Mouse (Mus musculus): Measurements from ENCODE around the gene Ubtd1. TPM values are rescaled to one million over a fixed set of nuclear protein-coding genes. Genes with fewer than 3 reads are reported as not detected.
A peak's percentile ranks its signal among the peaks of the same experiment; 100 is the strongest.

Ubtd1 gene
- polyA plus RNA-seq, 1 experiment, result 46.7 TPM

DNA sequence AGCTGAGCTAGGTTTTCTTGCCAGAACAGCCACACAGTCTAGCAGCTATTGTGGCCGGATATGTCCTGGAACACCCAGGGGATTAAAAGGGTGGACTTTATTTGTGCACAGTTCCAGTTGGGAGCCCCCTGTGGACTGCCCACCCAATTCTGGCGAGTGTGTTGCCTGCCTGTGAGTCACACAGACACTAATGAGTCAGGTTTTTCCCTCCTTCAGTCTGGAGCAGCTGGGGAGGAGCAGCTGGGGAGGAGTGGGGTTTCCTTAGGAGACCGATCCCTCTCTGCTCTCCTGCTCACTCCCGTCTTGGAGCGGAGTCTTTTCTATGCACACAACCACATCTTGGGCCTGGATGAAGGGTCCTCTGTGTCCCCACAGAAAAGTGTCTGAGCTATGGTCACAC lies 35.3 kb downstream of the Ubtd1 start:
- H3K27ac ChIP-seq (ENCODE audit: insufficient read depth, low read depth, low read length), result peak overlapping the region; percentile 80
- no peak for TF ChIP-seq POLR2A (IDR thresholded peaks at IDR 0.05; ENCODE audit: borderline replicate concordance, low read depth, low read length)
- no peak for TF ChIP-seq CTCF (IDR thresholded peaks at IDR 0.05; ENCODE audit: low read depth, low read length)
- H3K4me3 ChIP-seq (ENCODE audit: insufficient read depth, low read length), result peak overlapping the region; percentile 37; the same call in 1 of the 2 replicates
- peaks cover 54% of the 10 kb centered on the region for H3K4me1 ChIP-seq (ENCODE audit: control insufficient read depth, insufficient read depth, low read length)

DNA sequence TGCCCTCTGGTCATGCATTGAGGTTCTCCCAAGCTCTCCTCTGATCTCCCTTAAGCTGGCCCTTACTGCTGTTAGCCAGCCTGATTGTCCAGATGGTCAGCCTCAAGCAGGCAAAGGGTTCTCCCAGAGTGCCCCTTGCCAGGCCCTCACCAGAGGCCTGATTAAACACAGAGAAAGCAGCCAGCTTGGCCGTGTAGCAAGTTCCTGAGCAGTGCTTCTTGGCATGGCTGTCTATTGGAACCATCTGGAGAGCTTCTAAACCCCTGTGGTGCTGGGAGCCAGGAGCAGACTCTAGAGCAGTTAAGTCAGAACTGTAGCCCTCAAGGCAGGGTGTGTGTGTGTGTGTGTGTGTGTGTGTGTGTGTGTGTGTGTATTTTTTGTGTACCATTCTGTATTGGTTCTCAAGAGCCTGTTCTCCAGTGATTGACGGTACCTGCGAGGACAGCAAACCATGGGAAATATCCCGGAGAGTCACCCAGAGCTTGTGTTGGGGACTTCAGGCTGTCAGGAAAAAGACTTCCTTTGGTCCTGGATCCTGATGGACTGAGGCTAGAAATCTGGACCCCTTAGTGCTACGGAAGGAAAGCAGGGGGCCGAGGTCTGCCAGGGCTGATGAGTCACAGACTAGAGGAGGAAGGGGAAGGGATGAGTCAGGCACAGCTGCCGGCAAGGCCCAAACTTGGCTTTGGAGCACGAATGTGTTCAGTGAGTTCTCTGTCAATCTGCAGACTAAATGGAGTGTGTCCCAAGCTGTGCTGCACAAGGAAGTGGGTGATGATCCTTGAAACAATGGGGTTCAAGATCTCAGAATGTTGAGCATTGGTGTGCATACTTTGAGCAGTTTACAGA lies 36.1 kb downstream of the Ubtd1 start:
- Histone ChIP-seq H3K4me1 (ENCODE audit: control insufficient read depth, insufficient read depth, low read length) (peaks cover 61% of the 10 kb centered on the region), H3K27ac (ENCODE audit: insufficient read depth, low read depth, low read length) (peak overlapping the region; percentile 80), H3K4me3 (ENCODE audit: insufficient read depth, low read length) (peak overlapping the region; percentile 37)
- TF ChIP-seq POLR2A (IDR thresholded peaks at IDR 0.05; ENCODE audit: borderline replicate concordance, low read depth, low read length) (no peak), CTCF (IDR thresholded peaks at IDR 0.05; ENCODE audit: low read depth, low read length) (no peak)

DNA sequence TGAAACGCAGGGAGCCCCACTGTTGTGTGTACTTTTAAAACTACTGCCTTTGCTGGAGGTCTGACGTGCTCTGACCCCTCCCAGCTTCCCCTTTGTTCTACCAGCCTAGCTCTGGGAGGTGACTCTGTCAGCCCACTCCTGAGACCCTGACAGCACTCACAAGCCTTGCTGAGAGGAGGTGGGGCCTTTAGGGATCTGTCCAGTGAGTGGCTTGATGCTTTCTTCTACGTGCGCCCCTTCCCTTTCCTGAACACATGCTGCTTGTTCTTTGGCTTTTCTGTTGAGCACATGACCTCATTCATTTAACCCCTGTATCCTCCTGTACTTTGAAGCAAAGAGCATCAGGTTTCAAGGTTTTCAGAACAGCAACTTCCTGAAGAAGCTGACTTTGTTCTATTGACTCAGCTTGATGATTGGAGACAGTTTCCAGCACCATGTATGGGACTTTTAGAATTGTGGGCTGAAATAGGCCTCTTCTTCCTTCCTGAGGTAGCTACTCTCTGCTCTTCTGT lies 37.5 kb downstream of the Ubtd1 start:
- Histone ChIP-seq H3K27ac (ENCODE audit: insufficient read depth, low read depth, low read length) (peak overlapping the region; percentile 80), H3K4me3 (ENCODE audit: insufficient read depth, low read length) (peak overlapping the region; percentile 2; the same call in 1 of the 2 replicates), H3K4me1 (ENCODE audit: control insufficient read depth, insufficient read depth, low read length) (peaks cover 72% of the 10 kb centered on the region)
- no peak for TF ChIP-seq POLR2A (IDR thresholded peaks at IDR 0.05; ENCODE audit: borderline replicate concordance, low read depth, low read length)
- TF ChIP-seq CTCF (IDR thresholded peaks at IDR 0.05; ENCODE audit: low read depth, low read length), result no peak

DNA sequence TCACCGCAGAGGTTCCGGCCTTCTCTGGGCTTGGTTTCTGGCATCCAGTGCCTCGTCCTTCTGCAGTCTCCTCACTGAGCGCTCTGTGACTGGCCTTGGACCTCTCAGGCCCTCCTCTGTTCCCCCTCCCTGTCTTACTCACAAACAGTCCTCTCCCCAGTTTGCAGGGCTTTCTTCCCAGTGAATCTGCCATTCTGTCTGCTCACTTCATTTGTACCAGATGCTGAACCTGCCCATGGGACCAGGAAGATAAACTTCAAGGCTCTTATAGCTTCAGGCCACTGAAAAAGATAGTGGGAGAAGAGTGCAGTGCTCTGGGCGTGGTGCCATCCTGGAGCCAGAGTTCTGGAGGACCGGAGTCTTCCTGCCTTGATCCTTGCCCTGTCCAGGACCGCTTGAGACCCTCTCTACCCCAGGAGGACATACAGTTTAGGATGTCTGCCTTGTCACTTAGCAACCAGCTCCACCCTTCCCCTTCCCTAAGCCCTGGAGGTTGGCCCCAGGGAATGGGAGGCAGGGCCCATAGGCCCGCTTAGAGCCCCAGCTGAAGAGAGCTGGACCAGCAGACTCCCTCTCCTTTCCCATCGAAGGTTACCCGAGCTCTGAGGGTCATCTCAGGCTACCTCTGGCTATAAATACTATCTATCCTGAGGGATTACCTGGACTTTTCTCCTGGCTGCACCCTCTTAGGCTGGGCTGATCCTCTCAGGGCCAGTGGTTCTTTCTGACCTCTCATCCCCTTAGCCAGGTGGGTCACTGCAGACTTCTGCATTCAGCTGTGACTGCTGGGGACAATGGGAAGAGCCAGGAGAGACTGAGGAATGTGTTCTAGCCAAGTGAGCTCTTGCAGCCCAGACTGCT lies 40.3 kb downstream of the Ubtd1 start:
- Histone ChIP-seq H3K4me1 (ENCODE audit: control insufficient read depth, insufficient read depth, low read length) (peaks cover 60% of the 10 kb centered on the region), H3K4me3 (ENCODE audit: insufficient read depth, low read length) (no peak overlapping the region), H3K27ac (ENCODE audit: insufficient read depth, low read depth, low read length) (peak overlapping the region; percentile 22)
- TF ChIP-seq POLR2A (IDR thresholded peaks at IDR 0.05; ENCODE audit: borderline replicate concordance, low read depth, low read length) (no peak), CTCF (IDR thresholded peaks at IDR 0.05; ENCODE audit: low read depth, low read length) (no peak)

DNA sequence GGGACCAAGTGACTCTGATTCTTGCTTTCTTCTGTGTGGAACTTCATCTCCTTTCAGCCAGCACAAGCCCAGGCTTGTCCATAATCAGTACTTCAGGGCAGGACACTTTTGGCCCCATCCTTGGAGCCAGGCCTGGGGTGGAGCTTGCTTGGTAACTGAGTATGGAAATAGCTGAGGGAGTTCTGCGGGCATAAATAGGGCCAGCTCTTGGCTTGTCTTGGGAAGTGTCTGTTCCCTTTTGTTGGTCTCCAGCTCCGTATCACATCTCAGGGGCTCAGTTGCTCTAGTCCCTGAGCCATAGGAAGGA lies 40.9 kb downstream of the Ubtd1 start:
- H3K27ac ChIP-seq (ENCODE audit: insufficient read depth, low read depth, low read length), result peak overlapping the region; percentile 22
- no peak overlapping the region for H3K4me3 ChIP-seq (ENCODE audit: insufficient read depth, low read length)
- no peak for TF ChIP-seq POLR2A (IDR thresholded peaks at IDR 0.05; ENCODE audit: borderline replicate concordance, low read depth, low read length)
- no peak for TF ChIP-seq CTCF (IDR thresholded peaks at IDR 0.05; ENCODE audit: low read depth, low read length)
- H3K4me1 ChIP-seq (ENCODE audit: control insufficient read depth, insufficient read depth, low read length), result peaks cover 54% of the 10 kb centered on the region

DNA sequence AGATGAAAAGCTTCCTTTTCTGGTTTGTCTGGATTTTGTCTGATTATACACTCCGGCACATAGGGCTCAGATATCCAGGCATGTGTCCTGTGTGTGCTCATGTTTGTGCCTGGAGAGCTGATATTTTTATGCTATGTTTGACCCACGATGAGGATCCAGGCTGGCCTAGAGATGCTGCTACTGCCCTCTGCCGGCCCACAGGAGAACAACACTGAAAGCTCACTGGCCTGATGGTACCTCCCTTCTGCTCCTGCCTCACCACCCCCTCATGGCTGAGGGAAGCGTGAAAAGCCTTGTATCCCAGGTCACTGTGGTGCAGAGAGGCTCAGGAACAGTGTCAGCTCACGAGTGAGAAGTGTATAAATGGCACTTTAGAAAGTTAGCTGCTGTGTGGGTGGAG lies 44.6 kb downstream of the Ubtd1 start:
- TF ChIP-seq CTCF (IDR thresholded peaks at IDR 0.05; ENCODE audit: low read depth, low read length) (peak; percentile 70), POLR2A (IDR thresholded peaks at IDR 0.05; ENCODE audit: borderline replicate concordance, low read depth, low read length) (no peak)
- Histone ChIP-seq H3K4me3 (ENCODE audit: insufficient read depth, low read length) (no peak overlapping the region), H3K4me1 (ENCODE audit: control insufficient read depth, insufficient read depth, low read length) (peaks cover 24% of the 10 kb centered on the region), H3K27ac (ENCODE audit: insufficient read depth, low read depth, low read length) (no peak overlapping the region)

DNA sequence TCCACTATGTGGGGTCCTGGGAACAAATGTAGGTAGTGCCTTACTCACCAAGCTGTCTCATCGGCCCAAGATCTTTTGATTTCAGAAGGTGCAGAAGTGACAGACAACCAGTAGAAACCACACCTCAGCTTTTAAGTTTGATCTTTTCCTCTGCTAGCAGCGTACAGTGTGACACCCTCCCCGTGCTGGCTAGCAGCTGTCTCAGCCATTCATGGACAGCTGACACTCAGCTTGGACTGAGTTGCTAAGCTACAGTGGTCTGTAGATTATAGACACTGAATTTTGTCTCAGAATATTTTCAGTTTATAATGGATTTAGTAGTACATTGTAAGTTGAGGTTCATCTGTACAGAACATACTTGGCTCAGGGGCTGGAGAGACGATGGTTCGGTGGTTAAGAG lies 49.5 kb downstream of the Ubtd1 start:
- Histone ChIP-seq H3K27ac (ENCODE audit: insufficient read depth, low read depth, low read length) (no peak overlapping the region), H3K4me1 (ENCODE audit: control insufficient read depth, insufficient read depth, low read length) (peaks cover 12% of the 10 kb centered on the region), H3K4me3 (ENCODE audit: insufficient read depth, low read length) (no peak overlapping the region)
- TF ChIP-seq POLR2A (IDR thresholded peaks at IDR 0.05; ENCODE audit: borderline replicate concordance, low read depth, low read length) (no peak), CTCF (IDR thresholded peaks at IDR 0.05; ENCODE audit: low read depth, low read length) (no peak)

DNA sequence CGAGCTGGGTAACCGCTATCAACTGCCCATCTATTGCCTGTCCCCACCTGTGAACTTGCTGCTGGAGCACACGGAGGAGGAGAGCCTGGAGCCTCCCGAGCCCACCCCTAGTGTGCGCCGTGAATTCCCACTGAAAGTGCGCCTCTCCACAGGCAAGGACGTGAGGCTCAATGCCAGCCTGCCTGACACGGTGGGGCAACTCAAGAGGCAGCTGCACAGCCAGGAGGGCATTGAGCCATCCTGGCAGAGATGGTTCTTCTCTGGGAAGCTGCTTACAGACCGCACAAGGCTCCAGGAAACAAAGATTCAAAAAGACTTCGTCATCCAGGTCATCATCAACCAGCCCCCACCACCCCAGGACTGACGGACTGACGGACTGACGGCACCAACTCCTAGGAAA lies 52.0 kb downstream of the Ubtd1 start:
- Histone ChIP-seq H3K4me1 (ENCODE audit: control insufficient read depth, insufficient read depth, low read length) (peaks cover 12% of the 10 kb centered on the region), H3K4me3 (ENCODE audit: insufficient read depth, low read length) (no peak overlapping the region), H3K27ac (ENCODE audit: insufficient read depth, low read depth, low read length) (no peak overlapping the region)
- no peak for TF ChIP-seq POLR2A (IDR thresholded peaks at IDR 0.05; ENCODE audit: borderline replicate concordance, low read depth, low read length)
- TF ChIP-seq CTCF (IDR thresholded peaks at IDR 0.05; ENCODE audit: low read depth, low read length), result no peak

DNA sequence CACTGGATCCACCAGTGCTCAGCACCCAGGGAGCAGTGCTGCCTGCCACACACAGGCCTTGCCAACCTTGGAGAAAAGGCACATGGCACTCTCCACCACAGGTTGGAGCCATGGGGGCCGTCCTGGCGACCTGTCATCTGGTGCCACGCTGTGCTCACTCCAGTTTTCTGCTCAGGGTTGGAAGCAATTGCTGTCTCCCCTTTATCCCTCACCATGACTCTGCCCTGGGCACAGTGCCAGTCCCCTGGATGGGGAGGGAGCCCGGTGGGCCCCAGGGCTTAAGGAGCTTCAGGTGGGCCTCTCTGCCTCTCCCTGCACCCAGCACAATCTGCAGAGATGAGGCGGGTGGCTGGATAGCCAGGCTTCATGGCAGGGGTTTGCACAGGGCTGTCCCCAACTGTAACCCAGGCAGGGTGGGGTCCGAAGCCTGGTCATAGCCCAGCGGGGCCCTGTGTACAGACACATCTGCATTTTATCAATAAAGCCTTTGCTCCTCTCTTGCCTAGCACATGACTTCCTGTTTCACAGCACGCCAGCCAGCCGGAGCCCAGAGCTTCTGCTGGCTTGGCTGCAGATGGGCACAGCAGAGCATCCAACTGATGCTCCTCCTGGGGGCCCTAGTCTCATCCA lies 52.7 kb downstream of the Ubtd1 start:
- peak overlapping the region; percentile 57 for H3K27ac ChIP-seq (ENCODE audit: insufficient read depth, low read depth, low read length)
- H3K4me1 ChIP-seq (ENCODE audit: control insufficient read depth, insufficient read depth, low read length), result peaks cover 12% of the 10 kb centered on the region
- no peak overlapping the region for H3K4me3 ChIP-seq (ENCODE audit: insufficient read depth, low read length)
- no peak for TF ChIP-seq POLR2A (IDR thresholded peaks at IDR 0.05; ENCODE audit: borderline replicate concordance, low read depth, low read length)
- TF ChIP-seq CTCF (IDR thresholded peaks at IDR 0.05; ENCODE audit: low read depth, low read length), result no peak

Measured in bone marrow macrophage, adult 2 months (primary cell).